8 mouse cellular contexts compared by ENCODE assay signal in genomic region chr13:112463868-112464625, GRCm38 (mm10). TPM values are rescaled to one million over a fixed set of nuclear protein-coding genes. Genes with fewer than 3 reads are reported as not detected.
DNase-seq lines count a peak whose midpoint lies in the region; ATAC-seq and TF ChIP-seq lines count a peak whose summit lies in the region.

Gene Il6st, plus strand, starts transcription at chr13:112464070.

- TF ChIP-seq CTCF in bone marrow, adult 2 months (IDR thresholded peaks at IDR 0.05; ENCODE audit: control insufficient read depth, insufficient read depth, low read length) = no peak

- H3K4me2 ChIP-seq in embryonic facial prominence, embryonic 15.5 days (replicated peaks) = peak within 1 kb of the TSS; percentile 69
- peak within 1 kb of the TSS; percentile 79 for H3K4me2 ChIP-seq in kidney, embryonic 14.5 days (replicated peaks; ENCODE audit: low read depth, low read length)
- peak within 1 kb of the TSS; percentile 83 for H3K4me2 ChIP-seq in limb, embryonic 15.5 days

- peak within 1 kb of the TSS; percentile 66 for H3K27ac ChIP-seq in bone marrow, adult 2 months (ENCODE audit: control insufficient read depth, insufficient read depth, low read depth, low read length, poor library complexity)
- peak within 1 kb of the TSS; percentile 91 for H3K27ac ChIP-seq in embryonic facial prominence, embryonic 15.5 days (replicated peaks)
- peak within 1 kb of the TSS; percentile 74; the same call in 1 of the 2 replicates for H3K27ac ChIP-seq in kidney, embryonic 14.5 days (ENCODE audit: low read depth, low read length)
- H3K27ac ChIP-seq in limb, embryonic 15.5 days = peak within 1 kb of the TSS; percentile 90

- ATAC-seq in embryonic facial prominence, embryonic 15.5 days (ENCODE audit: insufficient number of reproducible peaks, low FRiP score, low TSS enrichment, low read depth) = peak; percentile 99
- ATAC-seq in kidney, embryonic 14.5 days (ENCODE audit: low FRiP score, low TSS enrichment) = peak; percentile 100
- ATAC-seq in limb, embryonic 15.5 days (ENCODE audit: insufficient number of reproducible peaks, low FRiP score, low TSS enrichment, low read depth) = peak; percentile 99

- WGBS in bone marrow, adult 2 months = under 1% methylated on average over 79 of the region's 85 CpGs
- WGBS in embryonic facial prominence, embryonic 15.5 days = under 1% methylated on average over 67 of the region's 85 CpGs
- under 1% methylated on average over 64 of the region's 85 CpGs for WGBS in kidney, embryonic 14.5 days
- under 1% methylated on average over 85 of the region's 85 CpGs for WGBS in limb, embryonic 15.5 days

- peak; percentile 39; the same call in 1 of the 2 replicates for TF ChIP-seq POLR2A in bone marrow, adult 2 months (IDR thresholded peaks at IDR 0.05; ENCODE audit: borderline replicate concordance, control insufficient read depth, low read depth, low read length)

- H3K9me3 ChIP-seq in embryonic facial prominence, embryonic 15.5 days (replicated peaks) = no peaks in the 10 kb centered on the region
- H3K9me3 ChIP-seq in kidney, embryonic 14.5 days (ENCODE audit: control insufficient read depth, low read length) = no peaks in the 10 kb centered on the region
- H3K9me3 ChIP-seq in limb, embryonic 15.5 days = no peaks in the 10 kb centered on the region

- no peaks in the 10 kb centered on the region; the same call in 1 of the 2 replicates for H3K4me1 ChIP-seq in bone marrow, adult 2 months (ENCODE audit: control insufficient read depth, insufficient read depth, low read length)
- H3K4me1 ChIP-seq in embryonic facial prominence, embryonic 15.5 days = peaks cover 18% of the 10 kb centered on the region
- H3K4me1 ChIP-seq in kidney, embryonic 14.5 days (ENCODE audit: control insufficient read depth, insufficient read depth, low read length) = peaks cover 7% of the 10 kb centered on the region; the same call in 1 of the 2 replicates
- H3K4me1 ChIP-seq in limb, embryonic 15.5 days = peaks cover 21% of the 10 kb centered on the region; the same call in 1 of the 2 replicates

- H3K27me3 ChIP-seq in embryonic facial prominence, embryonic 15.5 days = no peaks in the 10 kb centered on the region
- no peaks in the 10 kb centered on the region for H3K27me3 ChIP-seq in kidney, embryonic 14.5 days (ENCODE audit: control insufficient read depth, insufficient read depth, low read length)
- no peaks in the 10 kb centered on the region for H3K27me3 ChIP-seq in limb, embryonic 15.5 days

- no peaks in the 10 kb centered on the region for H3K36me3 ChIP-seq in embryonic facial prominence, embryonic 15.5 days
- no peaks in the 10 kb centered on the region for H3K36me3 ChIP-seq in kidney, embryonic 14.5 days (ENCODE audit: control insufficient read depth, insufficient read depth, low read length)
- no peaks in the 10 kb centered on the region for H3K36me3 ChIP-seq in limb, embryonic 15.5 days

- peak within 1 kb of the TSS; percentile 70 for H3K4me3 ChIP-seq in bone marrow, adult 2 months (replicated peaks; ENCODE audit: control insufficient read depth, low read depth, low read length)
- peak within 1 kb of the TSS; percentile 73 for H3K4me3 ChIP-seq in embryonic facial prominence, embryonic 15.5 days (replicated peaks)
- peak within 1 kb of the TSS; percentile 76 for H3K4me3 ChIP-seq in kidney, embryonic 14.5 days (ENCODE audit: low read length)
- H3K4me3 ChIP-seq in limb, embryonic 15.5 days = peak within 1 kb of the TSS; percentile 89

- DNase-seq in 416B (ENCODE audit: low read depth) = peak; percentile 80
- peak; percentile 96 to 97 for DNase-seq in heart, adult 9 months (ENCODE audit: low spot score in 2 of 2)
- peak; percentile 73 to 88 for DNase-seq in monocyte, adult 2 months (ENCODE audit: low read depth in 1 of 2, low spot score in 2 of 2)
- peak; percentile 91 to 93 for DNase-seq in spleen, postnatal 36 days (ENCODE audit: low spot score in 2 of 2)

- H3K9ac ChIP-seq in embryonic facial prominence, embryonic 15.5 days = peak within 1 kb of the TSS; percentile 82
- peak within 1 kb of the TSS; percentile 89 for H3K9ac ChIP-seq in kidney, embryonic 14.5 days (ENCODE audit: low read depth, low read length)
- peak within 1 kb of the TSS; percentile 86 for H3K9ac ChIP-seq in limb, embryonic 15.5 days

RNA-seq across cellular contexts. Expression of gene Il6st, which starts in this region (rescaled TPM):
- polyA plus RNA-seq in bone marrow, adult 2 months (2011; ENCODE audit: insufficient read depth, insufficient read length, low replicate concordance, missing spikeins) = 13.9 and 29.0 TPM in 2 replicates
- polyA plus RNA-seq in embryonic facial prominence, embryonic 15.5 days (2015; fragmentation: Nextera tagmentation; extraction: Ambion mirVana) = 36.4 and 37.8 TPM in 2 replicates
- 12.4 and 31.8 TPM in 2 replicates for polyA plus RNA-seq in kidney, embryonic 14.5 days (2014; fragmentation: Nextera tagmentation; extraction: Ambion mirVana)
- 39.5 and 40.2 TPM in 2 replicates for polyA plus RNA-seq in limb, embryonic 15.5 days (2015; fragmentation: Nextera tagmentation; extraction: Ambion mirVana)

Comparison
In these comparisons a context has a peak if more than half of its experiments do, and no peak if none do; other contexts are left out.
1. Peak in every context shown above with its lines: DNase-seq, ATAC-seq, H3K4me3 ChIP-seq and H3K27ac ChIP-seq.